Mouse (Mus musculus) forebrain, embryonic 13.5 days (tissue): ENCODE measurements around the gene Rhobtb1. TPM values are rescaled to one million over a fixed set of nuclear protein-coding genes. Genes with fewer than 3 reads are reported as not detected.
A peak's percentile ranks its signal among the peaks of the same experiment; 100 is the strongest.

Experiments
- ATAC-seq: fragments of 200-750 bp; cut with Nextera tagmentation; 2 replicates; pipeline ENCODE4 v1.8.0; 2017
- H3K27ac ChIP-seq: fragments of 300-500 bp; sonication (generic); 2 replicates; pipeline ENCODE4 v1.5.1; 2015; ENCODE audit warnings: inconsistent platforms, mild to moderate bottlenecking, moderate library complexity
- H3K27me3 ChIP-seq: fragments of 300-500 bp; sonication (generic); 2 replicates; pipeline ENCODE4 v1.6.1; 2015; ENCODE audit warnings: mild to moderate bottlenecking, inconsistent platforms
- H3K36me3 ChIP-seq: fragments of 300-500 bp; sonication (generic); 2 replicates; pipeline ENCODE4 v1.6.1; 2015; ENCODE audit warnings: mild to moderate bottlenecking, inconsistent platforms; ENCODE audit not compliant: poor library complexity, severe bottlenecking
- H3K4me1 ChIP-seq: fragments of 300-500 bp; sonication (generic); 2 replicates; pipeline ENCODE4 v1.6.1; 2015; ENCODE audit warnings: inconsistent platforms
- H3K4me2 ChIP-seq: fragments of 300-500 bp; sonication (generic); 2 replicates; pipeline ENCODE4 v1.6.1; 2015; ENCODE audit warnings: inconsistent platforms, mild to moderate bottlenecking, moderate library complexity
- H3K4me3 ChIP-seq: fragments of 300-500 bp; sonication (generic); 2 replicates; pipeline ENCODE4 v1.5.1; 2015; ENCODE audit warnings: mild to moderate bottlenecking, inconsistent platforms
- H3K9ac ChIP-seq: fragments of 300-500 bp; sonication (generic); 2 replicates; pipeline ENCODE4 v1.6.1; 2015; ENCODE audit warnings: mild to moderate bottlenecking, inconsistent platforms
- H3K9me3 ChIP-seq: fragments of 300-500 bp; sonication (generic); replicated peaks from 2 replicates; pipeline ENCODE4 v1.6.1; 2016; ENCODE audit warnings: inconsistent platforms
- WGBS: fragments of 180-500 bp; shearing (Covaris S2); methylation state at CpG from one replicate; pipeline ENCODE4 v1.1.7; 2015; 5-methylcytosine and 5-hydroxymethylcytosine counted together
- polyA plus RNA-seq: library from polyadenylated mRNA; unstranded; fragments of >200 nt; fragmentation: Nextera tagmentation; extraction: Ambion mirVana; gene quantifications from 2 replicates; pipeline ENCODE4 v1.2.1, GENCODE M21; 2015

The Rhobtb1 gene
- polyA plus RNA-seq, 1 experiment from 2014 or later, result 16.4 TPM

DNA sequence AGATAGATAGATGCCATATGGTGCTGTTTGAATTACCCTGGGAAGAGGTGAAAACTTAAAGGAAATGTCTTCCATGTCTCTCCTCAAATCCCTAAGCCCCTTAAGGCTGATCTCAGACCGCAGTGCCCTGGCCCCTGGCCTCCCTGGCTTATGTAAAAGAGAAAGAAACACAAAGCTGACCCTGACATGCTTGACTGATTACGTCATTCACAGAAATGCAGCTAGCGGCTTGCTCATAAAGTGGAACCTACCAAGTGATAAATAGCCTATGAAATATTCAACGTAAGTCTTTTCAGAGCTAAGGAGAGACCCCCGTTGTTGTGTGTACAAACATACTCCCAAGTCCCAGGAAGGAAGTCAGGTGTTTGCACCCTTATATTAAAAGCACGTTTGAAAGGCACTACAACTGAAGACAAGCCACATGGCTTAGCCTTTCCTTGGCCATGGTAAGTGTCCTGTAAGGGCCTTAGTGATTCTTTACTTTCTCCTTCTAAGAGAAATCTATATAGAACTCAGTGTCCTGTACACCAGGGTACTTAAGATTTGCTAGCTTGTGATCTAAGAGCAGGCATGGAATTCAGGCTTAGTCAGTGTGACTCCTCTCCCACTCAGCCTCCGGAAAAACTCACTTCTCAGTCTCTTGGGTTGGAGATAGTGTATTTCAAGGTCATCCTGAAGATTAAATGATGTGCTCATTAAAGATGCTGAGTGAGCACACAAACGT lies 53.6 kb downstream of the Rhobtb1 start:
- no peak overlapping the region for H3K27ac ChIP-seq
- H3K27me3 ChIP-seq, result no peaks in the 10 kb centered on the region
- ATAC-seq, result no peak
- peaks cover 3% of the 10 kb centered on the region; the same call in 1 of the 2 replicates for H3K4me1 ChIP-seq
- no peak overlapping the region for H3K4me2 ChIP-seq
- H3K36me3 ChIP-seq, result no peaks in the 10 kb centered on the region
- 26% methylated on average over 8 of the region's 8 CpGs for WGBS
- H3K9ac ChIP-seq, result no peak overlapping the region
- no peaks in the 10 kb centered on the region for H3K9me3 ChIP-seq
- no peak overlapping the region for H3K4me3 ChIP-seq

DNA sequence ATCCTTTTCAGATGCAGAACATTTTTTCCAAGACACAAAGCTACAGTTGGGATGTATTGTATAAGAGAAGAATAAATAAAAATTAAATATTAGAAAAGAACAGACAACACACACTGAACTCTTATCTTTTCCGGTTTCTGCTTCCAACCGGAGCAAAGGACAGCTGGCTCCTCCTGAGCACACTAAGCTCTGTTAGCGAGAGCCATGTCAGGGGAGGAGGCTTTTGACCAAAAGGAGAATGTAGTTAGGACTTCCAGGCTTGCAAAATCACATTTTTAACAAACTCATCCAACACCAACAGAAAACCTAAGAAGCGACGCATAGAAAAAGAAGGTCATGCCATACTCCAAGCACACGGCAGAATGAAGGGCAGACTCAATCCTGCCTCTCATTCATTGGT lies 54.8 kb downstream of the Rhobtb1 start:
- ATAC-seq, result no peak
- Histone ChIP-seq H3K36me3 (no peaks in the 10 kb centered on the region), H3K4me1 (peaks cover 3% of the 10 kb centered on the region; the same call in 1 of the 2 replicates), H3K27ac (no peak overlapping the region), H3K9me3 (no peaks in the 10 kb centered on the region), H3K27me3 (no peaks in the 10 kb centered on the region), H3K9ac (no peak overlapping the region), H3K4me3 (no peak overlapping the region), H3K4me2 (no peak overlapping the region)
- 93% methylated on average over 6 of the region's 6 CpGs for WGBS

DNA sequence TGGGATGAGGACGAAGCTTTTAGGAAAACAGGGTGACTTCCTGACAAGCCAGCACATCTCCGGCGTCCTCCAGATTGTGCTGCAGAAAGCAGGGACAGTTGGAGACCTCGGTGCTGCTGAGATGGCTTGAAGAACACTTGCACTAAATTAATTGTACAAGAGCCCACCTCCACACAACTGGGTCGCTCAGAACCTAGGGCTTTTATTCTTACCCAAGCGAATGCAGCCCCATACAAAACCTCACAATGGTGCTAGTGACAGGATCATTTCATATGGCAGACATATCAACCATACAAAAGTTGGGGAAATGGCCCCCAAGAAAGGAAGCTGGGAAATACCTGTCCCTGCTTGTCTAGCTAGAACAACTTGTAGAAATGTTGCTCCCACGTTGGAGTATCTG lies 56.2 kb downstream of the Rhobtb1 start:
- no peak overlapping the region for H3K27ac ChIP-seq
- H3K36me3 ChIP-seq, result no peaks in the 10 kb centered on the region
- H3K4me3 ChIP-seq, result no peak overlapping the region
- no peak overlapping the region for H3K9ac ChIP-seq
- H3K4me1 ChIP-seq, result peaks cover 12% of the 10 kb centered on the region; the same call in 1 of the 2 replicates
- H3K9me3 ChIP-seq, result no peaks in the 10 kb centered on the region
- no peak for ATAC-seq
- no peaks in the 10 kb centered on the region for H3K27me3 ChIP-seq
- WGBS, result 86% methylated on average over 7 of the region's 7 CpGs
- H3K4me2 ChIP-seq, result no peak overlapping the region

DNA sequence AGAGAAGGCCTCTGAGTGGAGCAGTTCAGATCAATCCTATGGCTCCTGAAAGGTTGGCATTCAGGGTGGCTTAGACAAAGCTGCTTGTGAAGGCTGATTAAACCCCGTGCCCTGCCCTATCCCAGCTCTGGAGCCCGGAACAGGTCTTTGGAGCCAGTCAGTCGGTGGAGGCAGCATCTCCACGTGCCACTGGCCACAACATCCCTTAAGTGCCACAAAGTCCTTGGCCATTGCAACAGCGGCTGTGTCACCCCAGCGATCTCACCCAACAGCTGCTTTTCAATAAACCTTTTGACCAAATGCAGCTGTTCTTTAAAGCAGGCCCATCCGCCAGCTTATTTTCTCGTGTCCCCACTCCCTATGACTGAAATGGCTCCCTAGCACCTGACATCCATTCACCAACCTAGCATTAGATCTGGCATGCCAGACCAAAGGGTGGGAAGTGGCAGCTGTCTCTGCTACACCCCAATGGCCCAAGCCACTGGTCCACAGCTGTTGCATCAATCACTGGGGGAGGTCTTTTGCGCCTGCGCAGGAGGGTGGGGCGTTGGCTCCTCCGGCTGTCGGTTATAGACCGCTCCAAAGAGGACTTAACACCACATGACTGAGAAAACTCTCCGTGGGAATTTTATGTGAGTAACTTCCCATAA lies 56.9 kb downstream of the Rhobtb1 start:
- 89% methylated on average over 15 of the region's 15 CpGs for WGBS

DNA sequence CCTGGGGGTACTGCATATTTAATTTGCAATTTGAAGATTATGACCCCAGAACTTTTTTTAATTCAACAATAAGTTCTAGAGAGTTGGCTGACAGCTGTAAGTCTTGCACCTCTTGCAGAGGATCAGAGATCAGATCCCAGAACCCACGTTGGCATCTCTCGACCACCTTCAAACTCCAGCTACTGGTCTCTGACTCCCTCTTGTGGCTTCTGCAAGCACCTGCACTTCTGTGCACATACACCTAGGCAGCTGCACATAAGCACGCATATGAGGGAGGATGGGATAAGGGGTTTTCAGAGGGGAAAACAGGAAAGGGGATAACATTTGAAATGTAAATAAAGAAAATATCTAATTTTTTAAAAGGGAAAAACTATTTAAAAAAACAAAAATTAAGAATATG lies 57.5 kb downstream of the Rhobtb1 start:
- Histone ChIP-seq H3K27ac (no peak overlapping the region), H3K27me3 (no peaks in the 10 kb centered on the region), H3K9me3 (no peaks in the 10 kb centered on the region), H3K9ac (no peak overlapping the region), H3K36me3 (no peaks in the 10 kb centered on the region), H3K4me1 (peaks cover 13% of the 10 kb centered on the region), H3K4me3 (no peak overlapping the region), H3K4me2 (no peak overlapping the region)
- ATAC-seq, result no peak
- WGBS, result 92% methylated on average over 3 of the region's 3 CpGs

More for the DNA sequence above, 56.9 kb downstream of the Rhobtb1 start:
- Histone ChIP-seq H3K36me3 (no peaks in the 10 kb centered on the region), H3K9ac (no peak overlapping the region), H3K4me2 (no peak overlapping the region), H3K4me1 (peaks cover 12% of the 10 kb centered on the region; the same call in 1 of the 2 replicates), H3K27ac (no peak overlapping the region), H3K9me3 (no peaks in the 10 kb centered on the region), H3K4me3 (no peak overlapping the region), H3K27me3 (no peaks in the 10 kb centered on the region)
- ATAC-seq, result no peak

DNA sequence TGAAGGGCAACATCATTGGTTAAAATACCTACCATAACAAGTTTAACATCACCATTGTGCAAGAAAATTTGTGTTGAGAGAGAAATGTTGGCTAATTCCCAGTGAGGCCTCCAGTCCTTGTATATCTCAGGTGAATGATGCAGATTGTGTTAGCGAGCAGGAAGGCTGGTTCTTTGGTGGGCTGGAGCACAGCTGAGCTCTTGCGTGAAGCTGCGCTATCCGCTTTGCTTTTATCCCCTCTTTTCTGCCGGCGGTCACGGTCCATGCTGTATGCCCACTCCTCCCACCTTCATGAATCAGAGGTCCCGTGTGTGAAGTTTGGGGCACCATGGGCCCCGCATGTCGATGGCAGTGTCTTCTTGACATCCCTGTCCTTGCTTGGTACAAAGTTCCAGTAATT lies 58.8 kb downstream of the Rhobtb1 start:
- Histone ChIP-seq H3K27me3 (no peaks in the 10 kb centered on the region), H3K4me2 (no peak overlapping the region), H3K9ac (no peak overlapping the region), H3K36me3 (no peaks in the 10 kb centered on the region), H3K27ac (no peak overlapping the region), H3K9me3 (no peaks in the 10 kb centered on the region), H3K4me3 (no peak overlapping the region), H3K4me1 (peaks cover 16% of the 10 kb centered on the region)
- no peak for ATAC-seq
- 97% methylated on average over 10 of the region's 10 CpGs for WGBS

DNA sequence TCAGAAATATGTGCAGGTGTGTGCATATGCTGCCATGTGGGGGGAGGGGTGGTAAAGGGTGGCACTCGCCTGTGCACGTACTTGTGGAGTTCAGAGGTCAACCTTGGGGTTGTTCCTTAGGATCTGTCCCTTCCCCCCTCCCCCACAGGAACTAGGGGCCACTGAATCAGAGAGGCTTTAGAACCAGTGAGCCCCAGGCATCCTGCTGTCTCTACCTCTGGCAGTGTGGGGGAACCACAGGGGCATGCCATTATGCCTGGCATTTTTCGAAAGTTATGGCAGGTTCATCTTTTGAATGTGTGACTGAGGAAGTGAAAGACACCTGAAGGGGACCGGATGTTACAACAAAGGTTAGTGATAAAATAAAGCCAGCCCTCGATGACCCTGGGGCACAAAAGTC lies 59.4 kb downstream of the Rhobtb1 start:
- no peak overlapping the region for H3K9ac ChIP-seq
- H3K4me2 ChIP-seq, result no peak overlapping the region
- H3K9me3 ChIP-seq, result no peaks in the 10 kb centered on the region
- H3K4me1 ChIP-seq, result peaks cover 16% of the 10 kb centered on the region
- no peak overlapping the region for H3K27ac ChIP-seq
- H3K36me3 ChIP-seq, result no peaks in the 10 kb centered on the region
- 83% methylated on average over 5 of the region's 5 CpGs for WGBS
- no peaks in the 10 kb centered on the region for H3K27me3 ChIP-seq
- ATAC-seq, result no peak
- H3K4me3 ChIP-seq, result no peak overlapping the region

DNA sequence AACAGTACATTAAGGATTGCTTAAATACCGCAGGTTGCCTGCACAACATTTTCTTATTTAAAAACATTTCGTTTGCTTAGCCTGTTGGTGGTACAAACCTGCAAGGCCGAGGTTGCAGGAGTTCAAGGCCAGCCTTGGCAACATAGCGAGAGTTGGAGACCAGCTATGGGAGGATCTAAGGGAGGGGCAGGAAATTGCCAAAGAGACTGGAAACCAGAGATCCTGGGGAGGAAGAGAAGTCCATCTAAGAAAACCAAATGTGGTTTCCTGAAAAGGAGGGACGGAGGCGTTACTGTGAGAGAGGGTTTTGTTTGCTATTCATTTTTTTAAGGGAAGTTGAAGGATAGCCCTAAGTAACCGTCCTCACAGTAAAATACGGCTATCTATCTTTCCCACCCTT lies 60.3 kb downstream of the Rhobtb1 start:
- peaks cover 4% of the 10 kb centered on the region for H3K36me3 ChIP-seq
- peak overlapping the region; percentile 82 for H3K4me2 ChIP-seq
- H3K27ac ChIP-seq, result peak overlapping the region; percentile 96; the same call in 1 of the 2 replicates
- no peak for ATAC-seq
- H3K9ac ChIP-seq, result peak overlapping the region; percentile 93; the same call in 1 of the 2 replicates
- peaks cover 16% of the 10 kb centered on the region for H3K4me1 ChIP-seq
- no peaks in the 10 kb centered on the region for H3K27me3 ChIP-seq
- H3K4me3 ChIP-seq, result peak overlapping the region; percentile 64
- H3K9me3 ChIP-seq, result no peaks in the 10 kb centered on the region
- WGBS, result 67% methylated on average over 8 of the region's 8 CpGs

DNA sequence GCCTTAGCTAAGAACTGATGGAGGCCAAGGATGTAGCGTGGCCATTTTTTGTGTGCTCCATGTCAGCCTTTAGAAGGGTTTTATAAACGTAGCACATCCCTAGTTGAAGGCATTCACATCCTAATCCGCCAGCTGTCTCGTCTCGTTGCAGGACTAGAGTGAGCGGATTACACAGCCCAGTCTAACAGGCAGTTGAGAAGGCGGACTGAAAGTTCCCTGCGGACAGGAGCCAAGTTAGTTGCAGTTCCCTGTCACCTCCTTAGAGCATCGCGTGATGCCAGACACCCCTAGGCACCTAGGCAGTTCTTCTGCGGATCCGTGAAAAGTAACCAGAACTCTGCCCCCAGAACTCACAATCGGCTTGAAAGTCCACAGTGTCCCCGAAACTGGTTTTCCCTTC lies 60.7 kb downstream of the Rhobtb1 start:
- Histone ChIP-seq H3K4me1 (peaks cover 16% of the 10 kb centered on the region), H3K36me3 (peaks cover 6% of the 10 kb centered on the region), H3K4me2 (peak overlapping the region; percentile 82), H3K4me3 (peak overlapping the region; percentile 64), H3K9ac (peak overlapping the region; percentile 93), H3K27ac (peak overlapping the region; percentile 96), H3K27me3 (no peaks in the 10 kb centered on the region), H3K9me3 (no peaks in the 10 kb centered on the region)
- 4% methylated on average over 14 of the region's 14 CpGs for WGBS
- ATAC-seq, result no peak

DNA sequence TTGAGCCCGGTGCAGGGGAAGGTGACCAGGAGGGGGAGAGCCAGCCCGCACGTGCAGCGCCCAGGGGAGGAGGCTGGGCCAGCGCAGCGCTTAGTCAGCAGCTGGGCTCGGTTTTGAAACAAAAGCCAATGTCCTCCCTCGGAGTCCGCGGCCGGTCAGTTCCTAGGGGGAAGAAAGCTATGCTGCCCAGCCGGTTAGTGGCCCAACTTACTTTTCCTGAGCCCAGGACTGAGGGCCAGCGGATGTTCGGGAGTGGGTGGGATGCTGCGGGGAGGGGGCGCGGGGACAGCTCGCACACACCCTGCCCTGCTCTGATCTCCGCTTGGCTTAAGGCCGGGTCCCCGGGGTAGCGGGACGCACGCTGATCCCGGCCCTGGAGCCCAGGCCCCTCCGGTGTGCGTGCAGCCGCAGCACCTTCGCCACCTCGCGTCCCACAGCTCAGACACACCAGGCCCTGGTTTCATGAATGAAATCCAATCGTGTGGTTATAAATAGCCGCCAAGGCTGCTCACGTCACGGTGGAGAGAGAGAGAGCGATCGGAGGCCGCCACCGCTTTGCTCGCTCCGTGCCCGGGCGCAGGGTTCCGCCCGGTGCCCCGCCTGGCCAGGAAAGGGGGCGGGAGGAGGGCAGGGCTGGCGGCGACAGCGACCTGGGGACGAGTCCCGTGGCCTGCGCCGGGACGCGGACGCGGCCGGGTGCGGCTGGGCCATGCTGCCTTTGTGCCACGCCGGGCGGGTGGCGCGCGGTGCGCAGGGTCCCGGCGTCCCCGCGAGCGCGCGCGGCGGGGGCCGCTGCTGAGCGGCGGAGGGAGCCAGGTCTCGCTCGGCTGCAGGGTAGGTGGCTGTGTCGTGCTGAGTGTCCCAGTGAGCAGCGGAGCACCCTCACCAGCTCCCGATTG lies 61.6 kb downstream of the Rhobtb1 start, which contains the start of gene A930033H14Rik:
Gene A930033H14Rik (minus strand): TSS at position 557 of the 899 bp plus-strand sequence.
- Histone ChIP-seq H3K4me3 (peak within 1 kb of the TSS; percentile 64), H3K27me3 (no peaks in the 10 kb centered on the region), H3K4me1 (peaks cover 16% of the 10 kb centered on the region), H3K9me3 (no peaks in the 10 kb centered on the region), H3K36me3 (peaks cover 10% of the 10 kb centered on the region), H3K27ac (peak within 1 kb of the TSS; percentile 96), H3K4me2 (peak within 1 kb of the TSS; percentile 82), H3K9ac (peak within 1 kb of the TSS; percentile 93)
- WGBS, result under 1% methylated on average over 59 of the region's 84 CpGs
- ATAC-seq, result peak; percentile 92

DNA sequence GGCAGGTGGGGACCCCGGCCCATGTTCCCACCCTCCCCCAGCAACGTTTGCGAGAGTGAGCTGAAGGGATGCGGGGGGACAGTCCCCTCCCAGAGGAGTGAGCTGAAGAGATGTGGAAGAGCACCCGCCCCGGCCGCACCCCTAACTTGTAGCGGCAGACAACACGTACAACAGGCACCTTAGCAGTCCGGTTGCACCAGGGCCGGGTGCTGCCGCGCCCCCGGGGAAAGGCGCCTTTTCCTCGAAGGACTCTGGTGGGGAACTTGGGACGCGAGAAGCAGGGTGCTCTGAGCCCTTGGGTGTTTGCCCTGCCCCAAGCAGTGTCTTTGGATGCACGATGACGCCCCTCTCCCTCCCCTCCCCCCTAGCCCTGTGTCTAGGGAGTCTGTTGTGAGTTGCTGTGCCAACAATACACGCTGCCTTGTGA lies 62.2 kb downstream of the Rhobtb1 start:
- peak overlapping the region; percentile 64 for H3K4me3 ChIP-seq
- no peaks in the 10 kb centered on the region for H3K27me3 ChIP-seq
- peaks cover 16% of the 10 kb centered on the region for H3K4me1 ChIP-seq
- peak overlapping the region; percentile 82 for H3K4me2 ChIP-seq
- ATAC-seq, result peak; percentile 60
- no peaks in the 10 kb centered on the region for H3K9me3 ChIP-seq
- 1% methylated on average over 21 of the region's 21 CpGs for WGBS
- peaks cover 11% of the 10 kb centered on the region for H3K36me3 ChIP-seq
- peak overlapping the region; percentile 96 for H3K27ac ChIP-seq
- H3K9ac ChIP-seq, result peak overlapping the region; percentile 93
